Mouse (Mus musculus) megakaryocyte, embryonic 14.5 days (primary cell): ENCODE results near the gene Uevld. TPM values are rescaled to one million over a fixed set of nuclear protein-coding genes. Genes with fewer than 3 reads are reported as not detected.
"Not testable (repeated sequence)": the region's sequence is repeated elsewhere in the genome, so short reads cannot be mapped to it uniquely, and the experiment has no call there.

Experiments used
- H3K27me3 ChIP-seq: replicated peaks from 2 replicates; pipeline ENCODE3; 2012; ENCODE audit warnings: inconsistent platforms
- H3K36me3 ChIP-seq: replicated peaks from 2 replicates; pipeline ENCODE3; 2012; ENCODE audit warnings: low read length, inconsistent platforms, mixed read lengths
- H3K4me1 ChIP-seq: 2 replicates; pipeline ENCODE4 v1.6.1; 2012; ENCODE audit warnings: inconsistent platforms
- H3K4me3 ChIP-seq: replicated peaks from 2 replicates; pipeline ENCODE3; 2012; ENCODE audit warnings: moderate library complexity, mild to moderate bottlenecking, inconsistent platforms
- H3K9me3 ChIP-seq: 2 replicates; pipeline ENCODE4 v1.6.1; 2012; ENCODE audit warnings: inconsistent platforms
- FLI1 ChIP-seq: IDR thresholded peaks from 2 replicates; pipeline ENCODE4 v1.6.1; 2012; ENCODE audit warnings: low read length, inconsistent platforms, mixed read lengths
- GATA1 ChIP-seq: IDR thresholded peaks from 3 replicates; pipeline ENCODE4 v1.6.1; 2012; ENCODE audit warnings: mixed read lengths, low read length, inconsistent platforms, borderline replicate concordance
- polyA plus RNA-seq: library from polyadenylated mRNA; stranded (reverse); fragments of >175 nt; gene quantifications from 2 replicates; pipeline ENCODE4 v1.2.3, GENCODE M21; 2012; ENCODE audit warnings: low replicate concordance; ENCODE audit not compliant: insufficient read depth

Gene Uevld
- polyA plus RNA-seq, 1 experiment = 0.04 TPM

- Histone ChIP-seq H3K9me3 (no peaks in the 10 kb centered on the region), H3K27me3 (no peaks in the 10 kb centered on the region), H3K4me1 (peaks cover 56% of the 10 kb centered on the region), H3K4me3 (no peak overlapping the region), H3K36me3 (peaks cover 84% of the 10 kb centered on the region)
- TF ChIP-seq FLI1 = no peak
- no peak for TF ChIP-seq GATA1
Observed at GRCm38 (mm10) chr7:46997644-46998395, 39.5 kb upstream of the Uevld start.

- TF ChIP-seq FLI1 = no peak
- TF ChIP-seq GATA1 = no peak
- H3K9me3 ChIP-seq = no peaks in the 10 kb centered on the region
- no peaks in the 10 kb centered on the region for H3K27me3 ChIP-seq
- H3K4me3 ChIP-seq = no peak overlapping the region
- peaks cover 89% of the 10 kb centered on the region for H3K36me3 ChIP-seq
- H3K4me1 ChIP-seq = peaks cover 48% of the 10 kb centered on the region
Observed at GRCm38 (mm10) chr7:46997008-46997407, 38.7 kb upstream of the Uevld start.

DNA sequence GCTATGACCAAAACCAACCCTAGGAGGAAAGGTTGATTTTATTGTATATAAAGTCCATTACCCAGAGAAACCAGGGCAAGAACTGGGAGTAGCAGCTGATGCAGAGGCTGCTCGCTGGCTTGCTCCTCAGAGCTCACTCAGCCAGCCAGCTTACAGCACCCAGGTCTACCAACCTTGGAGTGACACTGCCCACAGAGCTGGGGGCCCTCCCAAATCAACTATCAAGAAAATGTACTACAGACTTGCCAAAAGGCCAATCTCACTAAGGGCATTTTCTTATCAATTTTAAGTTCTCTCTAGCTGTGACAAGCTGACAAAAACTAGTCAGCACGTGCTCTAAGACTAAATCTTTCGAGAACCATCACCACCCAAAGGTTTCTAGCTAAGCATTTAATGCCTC lies 37.2 kb upstream of the Uevld start:
- H3K4me3 ChIP-seq = no peak overlapping the region
- H3K36me3 ChIP-seq = peaks cover 95% of the 10 kb centered on the region
- no peaks in the 10 kb centered on the region for H3K9me3 ChIP-seq
- peaks cover 34% of the 10 kb centered on the region for H3K4me1 ChIP-seq
- TF ChIP-seq GATA1 (no peak), FLI1 (no peak)
- H3K27me3 ChIP-seq = no peaks in the 10 kb centered on the region

GRCm38 (mm10) chr7:46993079-46993478 lies 34.8 kb upstream of the Uevld start:
- Histone ChIP-seq H3K9me3 (no peaks in the 10 kb centered on the region), H3K36me3 (peaks cover 82% of the 10 kb centered on the region), H3K27me3 (no peaks in the 10 kb centered on the region), H3K4me3 (no peak overlapping the region), H3K4me1 (peaks cover 10% of the 10 kb centered on the region; the same call in 1 of the 2 replicates)
- no peak for TF ChIP-seq FLI1
- TF ChIP-seq GATA1 = no peak

DNA sequence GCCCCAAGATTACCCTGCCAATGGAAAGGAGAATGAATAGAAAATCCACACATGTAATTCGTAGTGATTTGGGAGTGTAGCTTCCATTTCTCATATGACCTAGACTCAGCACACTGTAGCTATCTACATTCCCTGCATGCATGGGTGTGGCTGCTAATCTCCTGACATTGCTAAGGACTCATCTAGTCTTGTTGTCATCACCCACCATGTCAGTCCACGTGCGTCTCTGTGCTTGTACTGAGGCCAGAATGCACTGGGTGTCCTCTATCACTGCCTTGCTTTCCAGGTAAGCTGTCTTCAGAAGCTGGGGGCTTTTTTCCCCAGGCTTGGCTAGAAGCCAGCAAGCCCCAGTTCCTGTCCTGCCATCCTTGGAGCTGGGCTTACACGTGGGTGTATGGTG lies 31.1 kb upstream of the Uevld start:
- not testable (repeated sequence) for H3K4me3 ChIP-seq, H3K27me3 ChIP-seq, H3K9me3 ChIP-seq
- Histone ChIP-seq H3K36me3 (peaks cover 45% of the 10 kb centered on the region), H3K4me1 (peaks cover 20% of the 10 kb centered on the region)

- Histone ChIP-seq H3K36me3 (peaks cover 22% of the 10 kb centered on the region), H3K4me1 (peaks cover 23% of the 10 kb centered on the region), H3K4me3 (peak overlapping the region; percentile 56), H3K9me3 (no peaks in the 10 kb centered on the region), H3K27me3 (peaks cover 2% of the 10 kb centered on the region)
- TF ChIP-seq GATA1 = no peak
Observed at GRCm38 (mm10) chr7:46987073-46987472, 28.7 kb upstream of the Uevld start.

GRCm38 (mm10) chr7:46986646-46987045 lies 28.3 kb upstream of the Uevld start:
- Histone ChIP-seq H3K9me3 (no peaks in the 10 kb centered on the region), H3K4me3 (no peak overlapping the region), H3K4me1 (peaks cover 23% of the 10 kb centered on the region), H3K27me3 (peaks cover 2% of the 10 kb centered on the region), H3K36me3 (peaks cover 17% of the 10 kb centered on the region)
- TF ChIP-seq GATA1 (no peak), FLI1 (no peak)

DNA sequence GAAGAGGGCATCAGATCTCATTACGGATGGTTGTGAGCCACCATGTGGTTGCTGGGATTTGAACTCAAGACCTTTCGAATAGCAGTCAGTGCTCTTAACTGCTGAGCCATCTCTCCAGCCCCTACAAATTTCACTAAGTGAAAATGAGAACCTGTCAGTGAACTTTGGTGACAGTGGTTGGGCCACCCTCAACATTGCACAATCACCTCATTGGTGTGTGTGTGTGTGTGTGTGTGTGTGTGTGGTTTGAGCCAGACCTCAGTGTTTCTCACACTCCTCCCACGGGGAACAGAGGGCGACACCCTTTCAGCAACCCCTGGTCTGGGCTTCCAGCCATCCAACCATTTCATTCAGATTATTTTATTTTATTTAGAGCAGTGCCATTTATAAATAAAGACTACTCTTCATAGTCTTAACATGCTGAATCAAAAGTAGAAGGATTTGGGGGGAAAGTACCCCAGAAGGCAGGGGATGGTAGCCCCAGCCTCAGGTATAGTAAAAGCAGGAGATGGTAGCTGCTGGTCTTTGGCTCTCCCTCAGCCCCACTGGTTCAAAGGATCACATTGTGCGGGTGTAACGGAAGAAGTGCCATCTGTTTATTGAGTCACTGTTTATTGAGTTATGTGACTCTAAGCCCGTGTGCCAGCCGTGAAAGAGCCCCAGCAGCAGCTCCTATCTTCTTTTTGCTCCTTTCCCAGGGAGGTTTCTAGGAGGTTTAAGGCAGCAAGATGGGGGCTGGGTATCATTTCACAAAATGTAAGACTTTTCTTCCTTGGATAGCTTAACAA lies 27.6 kb upstream of the Uevld start:
- H3K4me3 ChIP-seq = no peak overlapping the region
- H3K9me3 ChIP-seq = no peaks in the 10 kb centered on the region
- peaks cover 23% of the 10 kb centered on the region for H3K4me1 ChIP-seq
- TF ChIP-seq GATA1 (no peak), FLI1 (no peak)
- peaks cover 13% of the 10 kb centered on the region for H3K36me3 ChIP-seq
- H3K27me3 ChIP-seq = peaks cover 2% of the 10 kb centered on the region

GRCm38 (mm10) chr7:46983280-46983679 lies 25.0 kb upstream of the Uevld start, which contains the start of gene Gm9999:
TSS of gene Gm9999 (plus strand) at chr7:46983580.
- no peaks in the 10 kb centered on the region for H3K9me3 ChIP-seq
- H3K4me3 ChIP-seq = no peak within 1 kb of the TSS
- TF ChIP-seq GATA1 (no peak), FLI1 (no peak)

GRCm38 (mm10) chr7:46975456-46975855 lies 17.1 kb upstream of the Uevld start:
- no peaks in the 10 kb centered on the region for H3K9me3 ChIP-seq
- 0 out of 2 replicates have a peak, but pooled peaks cover 3% of the 10 kb centered on the region for H3K4me1 ChIP-seq
- no peaks in the 10 kb centered on the region for H3K36me3 ChIP-seq
- TF ChIP-seq FLI1 (no peak), GATA1 (no peak)
- peaks cover 15% of the 10 kb centered on the region for H3K27me3 ChIP-seq
- H3K4me3 ChIP-seq = no peak overlapping the region

More at GRCm38 (mm10) chr7:46983280-46983679, 25.0 kb upstream of the Uevld start, which contains the start of gene Gm9999:
- H3K4me1 ChIP-seq = peaks cover 23% of the 10 kb centered on the region
- H3K36me3 ChIP-seq = no peaks in the 10 kb centered on the region
- peaks cover 3% of the 10 kb centered on the region for H3K27me3 ChIP-seq
